Mouse (Mus musculus) stomach, postnatal 0 days (tissue): ENCODE measurements at regions not wholly inside any gene's neighbourhood (a gene's known extent, or its start where the extent isn't known, plus 50 kb on each side); places are given as distances from the start of the nearest gene placed in this dataset.

Experiments
- ATAC-seq: fragments of 200-750 bp; cut with Nextera tagmentation; 2 replicates; pipeline ENCODE4 v1.8.0; 2017; ENCODE audit not compliant: low FRiP score, low TSS enrichment
- DNase-seq: peaks from one replicate; pipeline ENCODE4 v3.0.0-alpha.2; 2016; ENCODE audit warnings: low spot score
- H3K27ac ChIP-seq: fragments of 300-500 bp; sonication (generic); replicated peaks from 2 replicates; pipeline ENCODE4 v1.5.1; 2014; ENCODE audit warnings: mild to moderate bottlenecking, control low read depth
- H3K27me3 ChIP-seq: fragments of 300-500 bp; sonication (generic); 2 replicates; pipeline ENCODE4 v1.6.1; 2014; ENCODE audit warnings: low read length; ENCODE audit not compliant: control insufficient read depth, insufficient read depth
- H3K36me3 ChIP-seq: fragments of 300-500 bp; sonication (generic); 2 replicates; pipeline ENCODE4 v1.6.1; 2014; ENCODE audit warnings: low read length, mixed read lengths; ENCODE audit not compliant: control insufficient read depth, insufficient read depth
- H3K4me1 ChIP-seq: fragments of 300-500 bp; sonication (generic); replicated peaks from 2 replicates; pipeline ENCODE4 v1.6.1; 2014; ENCODE audit warnings: antibody characterized with exemption; ENCODE audit not compliant: control insufficient read depth, insufficient read depth
- H3K4me2 ChIP-seq: fragments of 300-500 bp; sonication (generic); replicated peaks from 2 replicates; pipeline ENCODE4 v1.6.1; 2014; ENCODE audit warnings: low read depth, mild to moderate bottlenecking, control low read depth, moderate library complexity
- H3K4me3 ChIP-seq: fragments of 300-500 bp; sonication (generic); 2 replicates; pipeline ENCODE4 v1.5.1; 2014; ENCODE audit warnings: low read depth, low read length, control low read depth
- H3K9ac ChIP-seq: fragments of 300-500 bp; sonication (generic); 2 replicates; pipeline ENCODE4 v1.6.1; 2014; ENCODE audit warnings: mild to moderate bottlenecking, low read length, control low read depth, mixed read lengths
- H3K9me3 ChIP-seq: fragments of 300-500 bp; sonication (generic); 2 replicates; pipeline ENCODE4 v1.6.1; 2016; ENCODE audit warnings: low read length; ENCODE audit not compliant: control insufficient read depth
- CTCF ChIP-seq: IDR thresholded peaks from 2 replicates; pipeline ENCODE4 v1.5.1; 2016; ENCODE audit warnings: antibody characterized with exemption, low read depth, mild to moderate bottlenecking, moderate library complexity
- EP300 ChIP-seq: optimal IDR thresholded peaks from 2 replicates; pipeline ENCODE3; 2016; ENCODE audit warnings: antibody characterized with exemption
- WGBS: fragments of 180-500 bp; shearing (Covaris S2); extraction: QIAGEN DNeasy Blood & Tissue Kit; methylation state at CpG from one replicate; pipeline ENCODE4 v1.1.7; 2014; 5-methylcytosine and 5-hydroxymethylcytosine counted together

DNA sequence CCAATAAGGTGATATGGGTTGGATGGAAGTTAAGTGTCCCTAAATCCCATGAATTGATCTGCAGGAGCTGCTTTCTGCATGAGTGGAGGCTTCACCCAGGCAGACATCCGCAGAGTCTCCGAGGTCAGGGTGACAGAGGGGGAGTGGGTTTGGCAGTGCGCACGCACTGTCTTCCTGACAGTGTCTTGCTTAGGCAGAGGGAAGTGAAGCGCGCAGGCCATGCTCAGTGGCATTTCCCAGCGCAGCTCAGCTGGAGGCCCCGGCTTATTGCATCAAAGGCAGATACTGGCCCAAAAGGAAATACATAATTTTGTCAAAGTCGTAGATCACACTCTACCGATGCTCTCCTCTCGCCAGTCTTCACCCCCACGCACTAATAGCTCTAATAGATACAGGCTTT, 252.7 kb upstream of the Dnajc24 start:
- no peak overlapping the region for H3K4me3 ChIP-seq
- no peak for DNase-seq
- ATAC-seq = no peak
- no peaks in the 10 kb centered on the region for H3K36me3 ChIP-seq
- no peak overlapping the region for H3K27ac ChIP-seq
- WGBS = 75% methylated on average over 12 of the region's 12 CpGs
- H3K4me2 ChIP-seq = no peak overlapping the region
- no peaks in the 10 kb centered on the region for H3K4me1 ChIP-seq
- H3K9ac ChIP-seq = no peak overlapping the region
- H3K9me3 ChIP-seq = no peaks in the 10 kb centered on the region
- no peaks in the 10 kb centered on the region for H3K27me3 ChIP-seq
- TF ChIP-seq EP300 = no peak
- no peak for TF ChIP-seq CTCF

DNA sequence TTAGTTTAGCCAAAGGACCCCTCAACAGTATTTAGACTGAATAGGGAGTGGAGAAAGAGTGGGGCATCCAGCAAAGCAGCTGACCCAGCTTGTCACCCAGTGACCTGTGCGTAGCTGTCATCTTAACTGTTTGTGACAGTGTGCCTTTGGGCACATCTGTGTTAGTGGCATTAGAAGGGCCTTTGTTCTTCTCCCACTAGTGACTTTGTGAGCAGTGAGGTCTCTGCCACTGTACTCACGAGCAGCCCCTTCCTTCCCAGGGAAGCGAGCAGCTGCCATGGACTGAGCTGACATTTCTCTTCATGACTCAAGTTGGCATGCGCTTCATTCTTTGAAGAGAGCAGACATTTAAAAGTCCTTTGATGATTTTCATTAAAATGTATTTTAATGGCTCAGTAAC, 231.0 kb upstream of the Dnajc24 start:
- Histone ChIP-seq H3K9me3 (no peaks in the 10 kb centered on the region), H3K4me3 (no peak overlapping the region), H3K4me1 (no peaks in the 10 kb centered on the region), H3K4me2 (no peak overlapping the region), H3K27ac (no peak overlapping the region), H3K27me3 (no peaks in the 10 kb centered on the region), H3K9ac (no peak overlapping the region), H3K36me3 (no peaks in the 10 kb centered on the region)
- TF ChIP-seq CTCF = no peak
- no peak for ATAC-seq
- WGBS = 70% methylated on average over 4 of the region's 4 CpGs
- no peak for DNase-seq

DNA sequence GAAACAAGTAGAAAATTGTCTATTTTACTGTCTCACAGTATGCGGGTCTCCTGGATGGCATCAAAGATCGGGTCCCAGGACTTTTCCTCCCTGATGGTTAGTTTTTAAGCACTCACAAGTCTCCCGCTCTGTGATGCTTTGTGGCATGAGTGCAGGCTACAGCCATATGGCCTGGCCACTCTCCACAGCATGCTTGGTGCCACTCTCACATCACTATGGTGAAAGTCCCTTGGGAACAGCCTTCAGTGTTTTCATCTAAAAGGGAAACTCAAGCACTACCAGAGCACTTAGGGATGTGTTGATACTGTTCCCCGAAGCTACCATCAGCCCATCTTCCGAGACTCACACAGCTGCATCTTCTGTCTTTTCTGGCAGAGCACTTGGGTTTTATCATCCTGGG, 227.8 kb upstream of the Dnajc24 start:
- no peak for ATAC-seq
- TF ChIP-seq EP300 = no peak
- no peak for TF ChIP-seq CTCF
- H3K36me3 ChIP-seq = no peaks in the 10 kb centered on the region
- no peaks in the 10 kb centered on the region for H3K27me3 ChIP-seq
- no peaks in the 10 kb centered on the region for H3K4me1 ChIP-seq
- H3K4me3 ChIP-seq = no peak overlapping the region
- 81% methylated on average over 5 of the region's 5 CpGs for WGBS
- DNase-seq = no peak
- no peaks in the 10 kb centered on the region for H3K9me3 ChIP-seq
- H3K9ac ChIP-seq = no peak overlapping the region
- H3K4me2 ChIP-seq = no peak overlapping the region
- no peak overlapping the region for H3K27ac ChIP-seq

DNA sequence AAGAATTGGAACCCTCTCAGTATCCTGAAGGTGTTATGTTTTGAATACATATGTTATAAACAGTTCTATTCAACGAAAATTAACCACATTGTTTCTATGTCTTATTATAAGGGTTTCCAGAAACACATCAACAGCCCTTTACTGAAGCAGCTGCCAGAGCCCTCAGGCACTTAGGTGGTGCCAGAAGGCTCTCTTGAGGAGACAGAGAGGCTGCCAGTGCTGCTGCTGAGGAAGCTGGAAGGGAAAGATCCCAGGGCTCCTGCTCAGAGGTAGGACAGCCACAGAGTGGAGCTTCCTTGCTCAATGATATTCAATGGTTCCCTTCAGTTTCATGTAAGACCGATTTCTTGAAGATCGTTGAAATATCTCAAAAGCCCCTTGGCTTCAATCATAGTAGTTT, 226.7 kb upstream of the Dnajc24 start:
- no peaks in the 10 kb centered on the region for H3K36me3 ChIP-seq
- H3K9me3 ChIP-seq = no peaks in the 10 kb centered on the region
- WGBS = 76% methylated on average over 3 of the region's 3 CpGs
- no peak overlapping the region for H3K9ac ChIP-seq
- no peak overlapping the region for H3K4me2 ChIP-seq
- no peak overlapping the region for H3K4me3 ChIP-seq
- no peak for ATAC-seq
- H3K27me3 ChIP-seq = no peaks in the 10 kb centered on the region
- no peak for DNase-seq
- H3K4me1 ChIP-seq = no peaks in the 10 kb centered on the region
- H3K27ac ChIP-seq = no peak overlapping the region
- TF ChIP-seq CTCF = no peak
- TF ChIP-seq EP300 = no peak

DNA sequence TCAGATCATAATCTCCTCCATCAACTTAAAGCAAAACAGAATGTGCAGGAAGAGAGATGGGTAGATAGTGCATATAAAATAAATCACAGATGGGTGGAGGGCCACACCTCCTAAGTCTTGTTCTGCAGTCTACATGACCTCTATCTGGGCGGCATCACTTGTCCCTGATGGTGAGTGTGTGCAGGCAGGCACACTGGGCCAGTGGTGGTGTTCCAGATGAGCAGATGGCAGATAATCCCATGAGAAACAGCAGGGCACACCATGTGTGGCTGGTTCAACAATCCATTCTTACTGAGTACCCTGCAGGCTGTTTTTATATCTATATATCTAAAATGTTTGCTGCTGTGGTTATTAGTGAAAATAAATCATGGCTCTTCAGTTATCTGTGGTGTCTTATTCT, 224.9 kb upstream of the Dnajc24 start:
- TF ChIP-seq EP300 = no peak
- TF ChIP-seq CTCF = no peak
- DNase-seq = no peak
- Histone ChIP-seq H3K4me2 (no peak overlapping the region), H3K9ac (no peak overlapping the region), H3K4me1 (no peaks in the 10 kb centered on the region), H3K9me3 (no peaks in the 10 kb centered on the region), H3K27ac (no peak overlapping the region), H3K4me3 (no peak overlapping the region), H3K36me3 (no peaks in the 10 kb centered on the region), H3K27me3 (no peaks in the 10 kb centered on the region)
- WGBS = 67% methylated on average over 1 of the region's 1 CpGs
- ATAC-seq = no peak

DNA sequence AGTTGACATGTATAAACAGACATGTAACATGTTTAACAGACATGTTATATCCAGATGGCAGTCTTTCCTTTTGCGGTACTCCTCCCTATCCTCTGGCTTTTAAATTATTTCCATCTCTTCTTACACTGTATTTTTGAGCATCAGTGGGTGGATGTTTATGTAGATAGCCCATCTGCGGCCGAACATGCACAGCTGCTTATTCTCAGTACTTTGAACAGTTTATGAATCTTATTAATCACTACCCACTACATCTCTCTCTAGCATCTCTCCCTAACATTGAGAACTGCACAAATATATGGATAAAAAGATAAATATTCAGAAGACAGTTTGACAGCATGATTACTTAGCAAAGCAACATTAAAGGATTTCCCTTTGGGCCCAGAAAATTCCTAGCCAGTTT, 212.8 kb upstream of the Dnajc24 start:
- Histone ChIP-seq H3K27me3 (no peaks in the 10 kb centered on the region), H3K9ac (no peak overlapping the region), H3K4me1 (no peaks in the 10 kb centered on the region), H3K36me3 (no peaks in the 10 kb centered on the region), H3K9me3 (no peaks in the 10 kb centered on the region), H3K27ac (no peak overlapping the region), H3K4me2 (no peak overlapping the region), H3K4me3 (no peak overlapping the region)
- 38% methylated on average over 3 of the region's 3 CpGs for WGBS
- no peak for TF ChIP-seq CTCF
- no peak for TF ChIP-seq EP300
- no peak for ATAC-seq
- no peak for DNase-seq
